Mouse (Mus musculus): ENCODE data around the gene Tlx1.

Tlx1 gene

DNA sequence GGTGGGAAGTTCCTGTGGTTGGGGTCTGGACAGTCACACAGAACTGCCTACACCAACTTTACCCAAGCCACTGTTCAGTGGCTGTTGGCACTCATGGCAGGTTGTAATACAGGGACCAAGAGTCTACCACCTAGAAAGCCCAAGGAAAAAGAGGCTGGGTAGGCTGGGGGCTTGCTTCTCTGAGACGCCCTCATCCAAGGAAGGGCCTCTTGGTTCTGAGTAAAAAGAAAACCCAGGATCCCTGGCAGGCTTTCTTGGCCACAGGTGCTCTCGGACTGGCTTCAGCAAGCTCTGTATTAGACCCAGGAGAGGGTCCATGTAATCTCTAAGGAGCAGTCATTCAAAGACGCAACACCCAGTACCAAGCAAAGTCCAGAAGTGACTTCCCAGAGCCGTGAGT is 7.7 kb downstream of the Tlx1 start:
- WGBS, result 2% methylated on average over 4 of the region's 4 CpGs

DNA sequence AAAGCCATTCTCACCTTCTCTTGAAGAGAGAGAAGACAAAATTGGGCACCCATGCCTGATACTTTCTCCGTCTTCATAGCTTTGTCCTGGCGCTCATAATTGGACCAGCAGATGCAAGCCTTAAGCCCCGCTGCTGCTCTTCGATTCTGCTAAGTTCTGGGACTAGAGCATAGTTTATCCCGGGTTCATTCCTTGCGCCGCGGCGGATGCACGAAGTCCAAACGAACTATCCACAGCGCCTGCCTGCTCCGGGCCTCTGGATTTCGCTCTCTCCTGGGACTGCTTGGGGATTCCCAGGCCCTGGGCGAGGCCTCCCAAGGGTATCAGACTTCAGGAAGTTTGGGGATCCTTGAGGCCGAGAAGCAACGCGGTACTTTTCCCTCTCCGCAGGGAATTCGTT is 8.4 kb downstream of the Tlx1 start:
- 4% methylated on average over 20 of the region's 20 CpGs for WGBS

DNA sequence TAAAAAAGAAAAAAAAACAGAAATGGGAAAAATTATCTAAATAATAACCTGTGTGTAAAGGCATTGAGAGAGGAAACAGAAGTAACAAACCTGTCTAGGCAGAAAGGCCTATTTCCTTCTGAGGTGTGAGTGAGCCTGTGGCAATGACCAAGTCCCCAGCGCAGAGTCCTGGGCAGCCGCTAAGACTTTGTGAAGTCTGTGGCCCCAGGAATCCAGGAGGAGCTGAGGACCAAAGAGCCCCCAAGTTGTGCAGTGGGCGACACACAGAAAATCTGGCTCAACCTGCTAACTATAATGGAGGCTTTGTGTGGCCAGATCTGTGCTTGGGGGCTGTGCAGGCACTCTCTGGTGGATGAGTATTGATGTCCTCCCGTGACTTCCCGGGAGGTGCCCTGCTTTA is 9.0 kb downstream of the Tlx1 start:
- 4% methylated on average over 5 of the region's 5 CpGs for WGBS

DNA sequence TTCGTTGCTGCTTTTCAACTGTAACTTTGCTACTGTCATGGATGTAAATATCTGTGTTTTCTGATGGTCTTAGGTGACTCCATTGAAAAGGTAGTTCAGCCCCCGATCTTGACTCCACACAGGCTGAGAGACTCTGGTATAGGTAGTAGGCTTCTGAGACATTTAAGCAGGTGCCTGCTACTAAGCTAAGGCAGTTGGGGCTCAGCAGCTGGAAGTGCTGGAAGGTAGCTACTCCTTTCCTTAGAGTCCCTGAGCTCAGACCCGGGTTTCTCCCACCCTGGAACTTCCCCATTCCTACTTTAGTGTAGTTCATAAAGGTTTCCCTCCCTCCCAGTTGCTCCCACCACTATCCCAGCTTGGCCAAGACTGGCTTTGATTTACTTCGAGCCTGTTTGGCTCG is 9.5 kb downstream of the Tlx1 start:
- WGBS, result 5% methylated on average over 5 of the region's 5 CpGs

DNA sequence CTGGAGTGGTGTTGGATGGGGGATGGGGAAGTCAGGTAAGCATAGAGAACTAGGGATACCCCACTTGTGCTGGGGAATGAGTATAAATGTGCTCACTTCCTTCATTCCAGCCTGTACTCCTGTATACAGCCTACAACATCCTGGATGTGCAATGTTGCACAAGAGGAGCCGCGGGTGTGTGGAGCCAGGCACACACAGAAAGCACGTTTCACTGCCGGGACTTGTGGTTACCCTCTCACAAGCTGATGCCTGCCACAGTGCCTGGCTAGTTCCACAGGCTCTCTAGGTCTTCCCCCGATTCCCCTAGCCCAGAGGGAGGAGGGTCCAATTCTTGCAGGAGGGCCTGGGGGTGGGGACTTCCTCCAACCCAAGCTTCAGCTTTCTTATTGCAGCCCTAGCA is 10.0 kb downstream of the Tlx1 start:
- WGBS, result 0% methylated on average over 5 of the region's 5 CpGs

DNA sequence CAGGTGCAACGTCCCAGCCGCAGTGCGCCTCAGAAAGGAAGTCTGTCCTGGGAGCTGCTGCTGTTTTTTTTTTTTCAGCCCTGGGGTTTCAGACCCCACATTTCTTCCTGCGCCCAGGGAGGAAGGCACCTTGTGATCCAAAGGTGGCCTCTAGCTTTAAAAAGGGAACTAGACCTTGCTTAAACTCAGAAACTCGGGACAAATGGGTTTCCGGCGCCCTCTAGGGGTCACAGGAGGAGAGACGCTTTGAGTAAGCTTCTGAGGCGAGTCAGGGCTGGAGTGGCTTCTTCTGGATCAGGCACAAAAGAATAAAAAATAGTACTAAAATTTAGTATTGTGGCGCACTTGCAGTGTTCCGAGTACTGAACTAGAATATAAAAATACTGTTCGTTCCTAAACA is 10.6 kb downstream of the Tlx1 start:
- 3% methylated on average over 12 of the region's 12 CpGs for WGBS

DNA sequence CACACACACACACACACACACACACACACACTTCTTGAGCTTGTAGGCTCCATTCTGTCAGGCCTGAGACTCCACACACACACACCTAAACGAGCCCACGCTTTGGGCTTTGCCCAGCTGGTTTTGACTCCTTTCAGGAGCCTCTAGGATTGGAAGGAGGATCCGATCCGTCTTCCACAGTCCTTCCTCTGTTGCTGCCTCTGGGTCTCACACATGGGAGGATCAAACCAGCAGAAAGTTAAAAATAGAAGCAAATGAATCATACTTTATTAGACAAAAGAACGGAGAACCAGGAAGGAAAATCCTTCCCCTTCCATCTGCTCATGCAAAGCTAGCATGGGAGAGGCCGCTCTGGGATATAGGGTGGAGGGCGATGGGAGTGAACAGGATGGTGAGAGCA is 11.7 kb downstream of the Tlx1 start:
- WGBS, result 44% methylated on average over 7 of the region's 7 CpGs

DNA sequence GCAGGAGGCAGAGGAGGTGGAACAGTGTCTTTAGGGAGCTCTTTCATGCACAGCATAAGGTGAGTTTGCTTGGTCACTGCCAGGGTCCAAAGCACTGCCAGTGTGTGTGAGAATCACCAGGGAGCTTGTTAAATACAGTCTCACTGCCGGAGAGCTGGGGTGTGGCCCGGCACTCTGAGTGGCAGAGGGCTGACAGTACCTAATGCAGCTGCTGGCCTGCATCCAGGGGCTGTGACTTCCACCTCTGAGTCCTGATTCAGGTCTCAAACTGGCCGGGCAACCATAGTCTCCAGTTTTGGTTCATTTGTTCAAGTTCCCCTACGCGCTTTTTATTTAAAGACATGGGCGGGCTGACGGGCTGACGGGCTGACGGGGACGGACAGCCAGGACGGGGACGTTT is 12.4 kb downstream of the Tlx1 start:
- 4% methylated on average over 12 of the region's 12 CpGs for WGBS

DNA sequence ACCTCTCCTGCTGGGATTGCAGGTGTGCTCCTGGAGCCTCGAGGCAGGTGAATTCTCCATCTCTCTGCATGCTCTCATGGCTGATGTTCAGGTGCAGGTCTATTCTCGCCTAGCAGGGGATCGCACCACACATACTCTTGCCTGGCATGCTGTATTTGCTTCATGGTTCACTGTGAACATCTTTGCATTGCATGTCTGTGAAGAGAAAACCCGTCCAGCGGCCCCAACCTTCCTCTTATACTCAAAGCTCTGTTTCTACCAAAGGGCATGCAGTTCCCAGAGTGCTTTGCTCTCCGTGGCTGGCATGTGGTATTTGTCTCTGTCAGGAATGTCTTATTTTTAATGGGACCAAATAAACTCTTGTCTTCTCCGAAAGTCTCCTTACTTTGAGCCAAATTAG is 20.0 kb downstream of the Tlx1 start:
- WGBS, result 80% methylated on average over 7 of the region's 7 CpGs

DNA sequence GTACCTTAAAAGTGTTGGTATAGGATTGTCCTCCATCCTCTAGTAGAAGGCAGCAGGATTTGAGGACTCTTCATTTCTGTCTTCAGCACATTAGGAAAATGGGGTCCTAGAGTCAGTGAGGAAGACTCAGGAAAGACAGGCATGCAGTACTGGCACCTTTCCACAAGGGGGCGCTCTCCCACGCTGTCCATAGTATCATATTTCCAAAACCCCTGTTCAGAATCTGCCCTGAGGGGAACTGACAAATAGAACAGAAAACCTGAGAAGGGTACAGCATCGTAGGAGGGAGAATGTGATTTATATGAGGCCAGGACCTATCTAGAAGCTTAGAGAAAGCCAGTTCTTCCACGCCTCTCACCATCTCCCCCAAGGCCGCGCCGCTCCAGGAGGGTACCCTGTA is 24.3 kb downstream of the Tlx1 start:
- WGBS, result 64% methylated on average over 7 of the region's 7 CpGs

DNA sequence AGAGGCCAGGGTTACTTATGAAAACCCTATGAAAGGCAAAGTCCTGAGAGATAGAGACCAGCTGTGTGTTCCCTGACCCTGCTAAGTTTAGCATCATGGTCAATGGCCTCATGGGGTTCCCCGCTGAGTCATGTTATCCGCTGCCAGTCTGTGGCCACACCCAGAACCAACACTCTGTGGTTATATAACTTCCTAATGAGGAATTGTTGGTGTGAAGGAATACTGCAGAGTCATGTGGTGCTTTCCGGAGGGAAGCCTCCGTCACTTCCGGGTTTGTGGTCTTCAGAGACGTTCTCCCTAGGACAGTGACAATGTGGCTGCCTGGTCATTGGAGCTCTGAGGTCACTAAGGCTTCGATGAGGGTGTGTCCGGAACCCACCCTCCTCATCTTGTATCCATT is 25.8 kb downstream of the Tlx1 start:
- WGBS, result 72% methylated on average over 8 of the region's 8 CpGs

DNA sequence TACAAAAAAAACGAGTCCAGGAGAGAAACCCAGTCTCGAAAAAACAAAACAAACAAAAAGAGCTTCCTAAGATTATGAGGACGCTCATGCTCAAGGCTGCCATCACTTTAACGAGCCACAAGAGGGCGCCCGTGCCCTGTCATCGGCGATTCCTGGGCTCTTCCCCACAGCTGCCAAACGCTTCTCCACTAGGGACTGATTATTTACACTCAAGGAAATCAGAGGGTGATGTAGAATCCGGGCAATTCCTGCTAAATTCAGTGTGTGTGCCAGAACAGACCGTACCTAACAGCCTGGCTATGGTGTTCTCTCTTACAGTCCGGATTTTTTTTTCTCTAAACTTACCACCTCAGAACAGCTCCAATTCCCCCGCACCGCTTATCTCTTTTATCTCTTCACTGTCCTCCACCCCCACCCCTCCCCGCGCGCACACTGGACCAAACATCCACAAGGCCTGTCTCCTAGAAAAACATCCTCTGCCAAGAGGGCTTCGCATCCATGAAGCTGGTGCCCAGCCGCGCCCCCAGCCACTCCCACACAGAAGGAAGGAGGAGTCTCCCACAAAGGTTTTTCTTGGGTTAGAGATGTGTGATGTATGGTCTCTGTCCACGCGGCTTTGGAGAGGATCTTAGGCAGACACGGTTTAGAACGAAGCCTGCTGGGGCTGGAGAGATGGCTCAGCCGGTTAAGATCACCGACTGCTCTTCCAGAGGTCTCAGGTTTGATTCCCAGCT is 26.7 kb downstream of the Tlx1 start:
- WGBS, result 18% methylated on average over 26 of the region's 26 CpGs

DNA sequence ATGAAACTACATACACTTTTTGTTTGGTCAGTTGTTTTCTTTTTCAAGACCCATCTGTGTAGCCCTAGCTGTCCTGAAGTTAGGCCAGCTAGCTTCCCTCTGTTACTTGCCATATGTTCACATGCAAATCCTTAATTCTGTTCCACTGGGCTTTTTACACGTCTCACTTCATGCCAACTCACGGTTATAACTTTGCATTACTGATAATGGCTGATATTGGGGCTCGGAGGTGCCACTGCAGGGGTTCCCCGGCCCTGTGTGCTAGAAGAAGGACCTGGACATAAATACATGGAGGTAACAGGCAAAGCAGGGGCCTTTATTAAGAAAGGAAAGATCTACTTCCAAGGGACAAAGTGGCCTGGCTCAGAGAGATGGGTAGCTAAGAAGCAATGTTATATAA is 29.0 kb downstream of the Tlx1 start:
- 82% methylated on average over 4 of the region's 4 CpGs for WGBS

DNA sequence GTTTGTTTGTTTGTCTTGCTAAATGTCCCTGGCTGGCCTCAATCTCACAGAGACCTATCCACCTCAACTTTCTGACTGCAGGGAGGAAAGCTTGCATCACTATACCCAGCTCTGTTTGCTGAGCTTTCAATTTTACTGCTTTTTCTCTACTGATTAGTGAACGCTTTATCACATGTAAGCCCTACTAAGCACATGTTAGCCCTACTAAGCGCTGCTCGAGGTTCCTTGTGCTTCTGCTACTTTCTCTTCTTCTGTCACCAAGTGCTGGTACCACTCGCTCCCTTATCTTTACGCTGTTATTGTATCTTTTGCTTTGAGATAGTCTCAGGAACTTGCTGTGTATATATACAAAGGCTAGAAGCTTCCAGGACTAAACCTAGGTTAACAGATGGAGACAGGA is 30.0 kb downstream of the Tlx1 start:
- WGBS, result 94% methylated on average over 5 of the region's 5 CpGs

DNA sequence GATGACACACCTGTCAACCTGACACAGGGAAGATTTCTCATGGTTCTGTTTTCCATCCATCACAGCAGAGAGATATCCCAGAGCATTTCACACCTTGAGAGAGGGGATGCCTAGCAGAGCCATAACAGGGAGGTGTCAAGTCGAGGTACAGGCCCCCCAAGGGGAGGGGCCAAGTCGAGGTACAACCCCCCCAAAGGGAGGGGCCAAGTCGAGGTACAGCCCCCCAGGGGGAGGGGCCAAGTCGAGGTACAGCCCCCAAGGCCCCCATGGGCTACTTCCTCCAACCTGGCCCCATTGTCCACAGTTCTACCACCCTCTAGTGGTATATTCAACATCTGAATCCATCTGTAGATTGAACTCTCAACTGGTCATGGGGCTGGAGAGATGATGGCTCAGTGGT is 44.2 kb downstream of the Tlx1 start:
- 44% methylated on average over 4 of the region's 4 CpGs for WGBS

DNA sequence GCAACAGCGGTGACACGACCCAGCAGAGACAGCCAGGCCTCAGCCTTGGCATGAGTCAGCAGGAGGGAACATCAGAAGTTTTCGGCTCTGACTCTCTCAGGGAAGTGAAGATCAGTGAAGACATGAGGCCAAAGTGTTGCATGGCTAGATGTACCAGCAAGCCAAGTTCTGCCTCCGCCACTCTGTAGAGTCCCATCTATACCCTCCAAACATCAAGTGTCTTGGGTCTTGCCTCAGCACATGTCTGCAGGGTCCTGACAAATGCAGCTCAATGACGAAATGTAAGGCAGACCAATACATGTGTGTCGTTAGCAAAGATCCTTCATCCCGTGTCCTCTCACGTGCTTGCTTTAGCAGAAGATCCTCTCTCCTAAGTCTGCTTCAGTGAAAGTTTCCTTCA is 46.5 kb downstream of the Tlx1 start:
- 91% methylated on average over 8 of the region's 8 CpGs for WGBS

DNA sequence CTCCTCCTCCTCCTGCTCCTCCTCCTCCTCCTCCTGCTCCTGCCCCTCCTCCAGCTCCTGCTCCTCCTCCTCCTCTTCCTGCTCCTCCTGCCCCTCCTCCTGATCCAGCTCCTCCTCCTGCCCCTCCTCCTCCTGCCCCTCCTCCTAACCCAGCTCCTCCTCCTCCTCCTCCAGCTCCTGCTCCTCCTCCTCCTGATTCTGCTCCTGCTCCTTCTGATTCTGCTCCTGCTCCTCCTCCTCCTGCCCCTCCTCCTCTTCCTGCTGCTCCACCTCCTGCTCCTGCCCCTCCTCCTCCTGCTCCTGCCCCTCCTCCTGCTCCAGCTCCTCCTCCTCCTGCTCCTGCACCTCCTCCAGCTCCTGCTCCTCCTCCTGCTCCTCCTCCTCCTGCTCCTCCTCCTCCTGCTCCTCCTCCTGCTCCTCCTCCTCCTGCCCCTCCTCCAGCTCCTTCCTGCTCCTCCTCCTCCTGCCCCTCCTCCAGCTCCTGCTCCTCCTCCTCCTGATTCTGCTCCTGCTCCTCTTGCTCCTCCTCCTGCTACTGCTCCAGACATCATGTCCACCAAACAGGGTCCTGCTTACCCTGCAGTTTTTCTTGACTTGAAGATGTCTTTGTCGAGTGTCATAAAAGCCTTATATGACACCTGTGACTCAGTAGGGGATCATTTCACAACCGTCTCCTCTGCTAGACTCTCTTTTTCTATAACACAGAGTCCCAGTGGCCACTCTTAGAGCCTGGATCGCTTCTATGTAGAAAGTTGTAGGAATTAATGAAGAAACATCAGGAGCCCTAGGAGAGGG is 55.0 kb downstream of the Tlx1 start:
- 74% methylated on average over 3 of the region's 3 CpGs for WGBS

All from cerebral cortex, adult 2 months (tissue).